Comparison of ENCODE assay signal across 23 mouse cellular contexts in genomic region chr4:140780507-140780906, GRCm38 (mm10). TPM values are rescaled to one million over a fixed set of nuclear protein-coding genes. Genes with fewer than 3 reads are reported as not detected.
DNase-seq lines count a peak whose midpoint lies in the region; ATAC-seq lines count a peak whose summit lies in the region.
"Had no signal": no experiment of that assay in that cellular context is flagged by ENCODE, and none has a peak within 500 bp of the region (broad histone marks: within the 10 kb centered on the region; RNA-seq: fewer than 3 reads in every experiment).

No protein-coding gene starts in this region.

- no peaks in the 10 kb centered on the region for H3K27me3 ChIP-seq in heart, embryonic 15.5 days
- H3K27me3 ChIP-seq in liver, embryonic 16.5 days (ENCODE audit: control insufficient read depth, insufficient read depth, low read depth, low read length) = no peaks in the 10 kb centered on the region
- H3K27me3 ChIP-seq: embryonic facial prominence, embryonic 13.5 days; hindbrain, embryonic 13.5 days had no signal

- peak overlapping the region; percentile 40; the same call in 1 of the 2 replicates for H3K27ac ChIP-seq in heart, embryonic 15.5 days
- H3K27ac ChIP-seq in liver, embryonic 16.5 days (ENCODE audit: low read length) = no peak overlapping the region
- H3K27ac ChIP-seq: embryonic facial prominence, embryonic 13.5 days; hindbrain, embryonic 13.5 days; layer of hippocampus, adult 2 months had no signal

- H3K9ac ChIP-seq in heart, embryonic 15.5 days = no peak overlapping the region
- H3K9ac ChIP-seq in liver, embryonic 16.5 days (ENCODE audit: low read depth, low read length) = no peak overlapping the region
- H3K9ac ChIP-seq: embryonic facial prominence, embryonic 13.5 days; hindbrain, embryonic 13.5 days had no signal

- H3K4me3 ChIP-seq in heart, embryonic 15.5 days = no peak overlapping the region
- H3K4me3 ChIP-seq in liver, embryonic 16.5 days (ENCODE audit: low read depth, low read length) = no peak overlapping the region
- H3K4me3 ChIP-seq: embryonic facial prominence, embryonic 13.5 days; hindbrain, embryonic 13.5 days; layer of hippocampus, adult 2 months; megakaryocyte, embryonic 14.5 days had no signal

- 68% methylated on average over 14 of the region's 14 CpGs for WGBS in heart, embryonic 15.5 days
- 68% methylated on average over 14 of the region's 14 CpGs for WGBS in liver, embryonic 16.5 days (ENCODE audit: insufficient replicate concordance)

- no peak for ATAC-seq in heart, embryonic 15.5 days (replicated peaks; ENCODE audit: insufficient number of reproducible peaks, insufficient read depth, low FRiP score, low read depth)
- 0 out of 2 replicates have a peak, but pooled peaks have one; percentile 17 for ATAC-seq in liver, embryonic 16.5 days (ENCODE audit: low read depth)
- ATAC-seq: activated CD4-positive, CD25-positive, alpha-beta regulatory T cell, adult 4 months; forebrain, embryonic 16.5 days had no signal

- no peak overlapping the region for H3K4me2 ChIP-seq in heart, embryonic 15.5 days
- no peak overlapping the region for H3K4me2 ChIP-seq in liver, embryonic 16.5 days (ENCODE audit: low read depth, low read length)
- H3K4me2 ChIP-seq: embryonic facial prominence, embryonic 13.5 days; hindbrain, embryonic 13.5 days had no signal

- peak; percentile 36 for DNase-seq in gastrocnemius, adult 18-20 months (ENCODE audit: low spot score)
- DNase-seq in gastrocnemius, postnatal 36 days = no peak
- DNase-seq in heart, postnatal 36 days = no peak
- DNase-seq in liver = no peak
- DNase-seq in gastrocnemius, postnatal 25 days = peak; percentile 36
- DNase-seq in spleen, postnatal 4 days (ENCODE audit: low spot score in 2 of 2) = no peak
- DNase-seq: cerebellum, adult 9-10 months; kidney, adult 2 months; thymus, postnatal 14 days had no signal

- H3K4me1 ChIP-seq in heart, embryonic 15.5 days (replicated peaks) = peaks cover 11% of the 10 kb centered on the region; the same call in 1 of the 2 replicates
- H3K4me1 ChIP-seq in liver, embryonic 16.5 days (ENCODE audit: control insufficient read depth, low read depth, low read length) = no peaks in the 10 kb centered on the region; the same call in 1 of the 2 replicates

- intact Hi-C loops in gastrocnemius, postnatal 36 days (cut with DNase I) = no loop called here
- intact Hi-C loops in heart, postnatal 36 days (cut with DNase I) = no loop called here

- no peaks in the 10 kb centered on the region for H3K36me3 ChIP-seq in heart, embryonic 15.5 days
- no peaks in the 10 kb centered on the region for H3K36me3 ChIP-seq in liver, embryonic 16.5 days (ENCODE audit: control insufficient read depth, insufficient read depth)
- H3K36me3 ChIP-seq: embryonic facial prominence, embryonic 13.5 days; G1E; hindbrain, embryonic 13.5 days had no signal

- H3K9me3 ChIP-seq in heart, embryonic 15.5 days (replicated peaks) = no peaks in the 10 kb centered on the region
- H3K9me3 ChIP-seq in liver, embryonic 16.5 days (replicated peaks; ENCODE audit: control insufficient read depth, low read length) = no peaks in the 10 kb centered on the region; the same call in 1 of the 2 replicates
- H3K9me3 ChIP-seq: G1E; hindbrain, embryonic 13.5 days had no signal

RNA-seq across cellular contexts. Expression of gene Padi4, which starts 6.5 kb away (rescaled TPM):
- under 1 TPM in 1 of 2 experiments, not detected in 1; 0.09 TPM for total RNA-seq in gastrocnemius, adult 18-20 months (2021)
- total RNA-seq in gastrocnemius, postnatal 36 days (2021) = under 1 TPM in 1 of 2 experiments, not detected in 1; 0.15 TPM
- 1.9 and 2.5 TPM in 2 replicates for polyA plus RNA-seq in heart, embryonic 15.5 days (2015; fragmentation: Nextera tagmentation; extraction: Ambion mirVana)
- total RNA-seq in heart, postnatal 36 days (2021) = under 1 TPM; 0.60 to 0.86 TPM
- 3.1 and 4.2 TPM in 2 replicates for polyA plus RNA-seq in liver, embryonic 16.5 days (2015; fragmentation: Nextera tagmentation; extraction: Ambion mirVana)
- total RNA-seq in gastrocnemius, postnatal 25 days (2021) = under 1 TPM; 0.10 to 0.11 TPM
- total RNA-seq: G1E; layer of hippocampus, adult 2 months; left cerebral cortex, postnatal 25 days; midbrain, postnatal 0 days had no signal
- polyA plus RNA-seq: embryonic facial prominence, embryonic 13.5 days had no signal

RNA-seq across cellular contexts. Expression of gene Padi3, which starts 29.9 kb away (rescaled TPM):
- 1 to 10 TPM; 1.4 TPM for total RNA-seq in gastrocnemius, adult 18-20 months (2021)
- 1 to 10 TPM; 2.0 to 3.0 TPM for total RNA-seq in gastrocnemius, postnatal 36 days (2021)
- 0.14 and 0.34 TPM in 2 replicates for polyA plus RNA-seq in heart, embryonic 15.5 days (2015; fragmentation: Nextera tagmentation; extraction: Ambion mirVana)
- total RNA-seq in heart, postnatal 36 days (2021) = under 1 TPM; 0.14 to 0.19 TPM
- 0.09 and 0.11 TPM in 2 replicates for polyA plus RNA-seq in liver, embryonic 16.5 days (2015; fragmentation: Nextera tagmentation; extraction: Ambion mirVana)
- total RNA-seq in gastrocnemius, postnatal 25 days (2021) = 1 to 10 TPM; 1.8 to 3.1 TPM
- total RNA-seq: layer of hippocampus, adult 2 months; left cerebral cortex, postnatal 25 days; liver, adult 2 months; midbrain, postnatal 0 days had no signal
- polyA plus RNA-seq: forebrain, embryonic 16.5 days; hindbrain, embryonic 13.5 days; liver, adult 2 months; midbrain, postnatal 0 days had no signal

RNA-seq across cellular contexts. Expression of gene Padi6, which starts 38.1 kb away (rescaled TPM):
- not detected for total RNA-seq in gastrocnemius, adult 18-20 months (2021)
- total RNA-seq in gastrocnemius, postnatal 36 days (2021) = not detected
- polyA plus RNA-seq in heart, embryonic 15.5 days (2015; fragmentation: Nextera tagmentation; extraction: Ambion mirVana) = 0.30 TPM in 1 of 2 replicates, not detected in the other
- not detected for total RNA-seq in heart, postnatal 36 days (2021)
- not detected in 2 replicates for polyA plus RNA-seq in liver, embryonic 16.5 days (2015; fragmentation: Nextera tagmentation; extraction: Ambion mirVana)
- not detected for total RNA-seq in gastrocnemius, postnatal 25 days (2021)
- total RNA-seq: common myeloid progenitor, adult 5-6 weeks; G1E; layer of hippocampus, adult 2 months; liver, adult 2 months; midbrain, postnatal 0 days had no signal
- polyA plus RNA-seq: activated CD4-positive, CD25-positive, alpha-beta regulatory T cell, adult 4 months; embryonic facial prominence, embryonic 13.5 days; forebrain, embryonic 16.5 days; G1E; heart, postnatal 0 days; hindbrain, embryonic 13.5 days; kidney, adult 2 months; liver, adult 2 months had no signal

Comparison
In these comparisons a context has a peak if more than half of its experiments do, and no peak if none do; other contexts are left out.
1. DNase-seq: peak in gastrocnemius, adult 18-20 months (single experiment) and gastrocnemius, postnatal 25 days (single experiment); none in gastrocnemius, postnatal 36 days (0 of 2), heart, postnatal 36 days (0 of 2), liver (single experiment) and spleen, postnatal 4 days (0 of 2).